Mouse (Mus musculus) hindbrain, postnatal 0 days (tissue): Measurements from ENCODE around the gene Mnd1. TPM values are rescaled to one million over a fixed set of nuclear protein-coding genes. Genes with fewer than 3 reads are reported as not detected.

Experiments
- ATAC-seq: fragments of 200-750 bp; cut with Nextera tagmentation; 2 replicates; pipeline ENCODE4 v1.8.0; 2017; ENCODE audit warnings: mild to moderate bottlenecking, moderate TSS enrichment, moderate library complexity
- DNase-seq: peaks from one replicate; pipeline ENCODE4 v3.0.0-alpha.2; 2015; ENCODE audit warnings: low spot score
- H3K27ac ChIP-seq: fragments of 300-500 bp; sonication (generic); 2 replicates; pipeline ENCODE4 v1.5.1; 2014; ENCODE audit warnings: mild to moderate bottlenecking
- H3K27me3 ChIP-seq: fragments of 300-500 bp; sonication (generic); 2 replicates; pipeline ENCODE4 v1.6.1; 2014; ENCODE audit warnings: low read length, mixed read lengths; ENCODE audit not compliant: insufficient read depth
- H3K36me3 ChIP-seq: fragments of 300-500 bp; sonication (generic); 2 replicates; pipeline ENCODE4 v1.6.1; 2014; ENCODE audit warnings: low read length, mixed read lengths; ENCODE audit not compliant: insufficient read depth
- H3K4me1 ChIP-seq: fragments of 300-500 bp; sonication (generic); 2 replicates; pipeline ENCODE4 v1.6.1; 2014; ENCODE audit warnings: antibody characterized with exemption, low read length, mixed read lengths; ENCODE audit not compliant: insufficient read depth
- H3K4me2 ChIP-seq: fragments of 300-500 bp; sonication (generic); 2 replicates; pipeline ENCODE4 v1.6.1; 2014; ENCODE audit warnings: low read depth, mild to moderate bottlenecking, low read length, moderate library complexity, mixed read lengths
- H3K4me3 ChIP-seq: fragments of 300-500 bp; sonication (generic); 2 replicates; pipeline ENCODE4 v1.5.1; 2014; ENCODE audit warnings: low read length
- H3K9ac ChIP-seq: fragments of 300-500 bp; sonication (generic); replicated peaks from 2 replicates; pipeline ENCODE4 v1.6.1; 2014; ENCODE audit warnings: mild to moderate bottlenecking, low read length, moderate library complexity, mixed read lengths
- H3K9me3 ChIP-seq: fragments of 300-500 bp; sonication (generic); 2 replicates; pipeline ENCODE4 v1.6.1; 2016; ENCODE audit warnings: low read length, mixed read lengths
- CTCF ChIP-seq: IDR thresholded peaks from 2 replicates; pipeline ENCODE4 v1.5.1; 2016; ENCODE audit warnings: antibody characterized with exemption, control low read depth, low read depth
- WGBS: fragments of 180-500 bp; shearing (Covaris S2); extraction: QIAGEN DNeasy Blood & Tissue Kit; methylation state at CpG from one replicate; pipeline ENCODE4 v1.1.7; 2014; 5-methylcytosine and 5-hydroxymethylcytosine counted together
- polyA plus RNA-seq: library from polyadenylated mRNA; unstranded; fragments of >200 nt; fragmentation: Nextera tagmentation; extraction: Ambion mirVana; gene quantifications from 2 replicates; pipeline ENCODE4 v1.2.1, GENCODE M21; 2015
- total RNA-seq: library from RNA; depleted of rRNA; stranded (reverse); fragments of >200 nt; gene quantifications from 2 replicates; pipeline ENCODE4 v1.2.3, GENCODE M21; 2014

The Mnd1 gene
- total and polyA plus RNA-seq, 2 experiments from 2014 or later: 0.73 to 3.7 TPM

- Histone ChIP-seq H3K9me3 (no peaks in the 10 kb centered on the region), H3K4me2 (no peak overlapping the region), H3K4me1 (no peaks in the 10 kb centered on the region), H3K36me3 (no peaks in the 10 kb centered on the region), H3K4me3 (no peak overlapping the region), H3K27ac (no peak overlapping the region), H3K27me3 (no peaks in the 10 kb centered on the region), H3K9ac (no peak overlapping the region)
- 82% methylated on average over 7 of the region's 7 CpGs for WGBS
- ATAC-seq: no peak
- no peak for TF ChIP-seq CTCF
- no peak for DNase-seq
Observed at GRCm38 (mm10) chr3:84118178-84118577, 37.4 kb downstream of the Mnd1 start.

DNA sequence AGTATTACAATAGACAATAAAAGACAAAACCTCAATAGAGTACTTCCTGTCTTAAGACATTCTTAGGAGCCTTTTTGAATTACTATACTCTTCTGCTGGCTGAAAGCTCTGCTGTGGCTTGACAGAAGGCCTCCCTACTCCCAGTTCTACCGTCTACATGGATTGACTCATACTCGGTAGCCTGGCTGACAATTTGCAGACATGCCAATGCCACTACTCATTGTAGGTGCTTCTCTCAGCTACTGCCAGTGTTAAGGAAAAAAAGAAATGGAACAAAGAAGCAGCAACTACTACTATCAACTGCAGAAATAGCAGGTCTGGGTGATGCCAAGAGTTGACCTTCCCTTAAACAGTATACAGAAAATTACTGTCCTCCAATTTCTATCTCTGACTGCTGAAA, 47.0 kb downstream of the Mnd1 start:
- H3K4me1 ChIP-seq: no peaks in the 10 kb centered on the region
- DNase-seq (no peak), ATAC-seq (no peak)
- H3K27me3 ChIP-seq: no peaks in the 10 kb centered on the region
- no peak overlapping the region for H3K9ac ChIP-seq
- no peaks in the 10 kb centered on the region for H3K36me3 ChIP-seq
- no peak overlapping the region for H3K4me2 ChIP-seq
- no peak overlapping the region for H3K27ac ChIP-seq
- WGBS: 77% methylated on average over 2 of the region's 2 CpGs
- no peak for TF ChIP-seq CTCF
- H3K9me3 ChIP-seq: 0 out of 2 replicates have a peak, but pooled peaks cover 3% of the 10 kb centered on the region
- H3K4me3 ChIP-seq: no peak overlapping the region

- H3K4me1 ChIP-seq: no peaks in the 10 kb centered on the region
- 0 out of 2 replicates have a peak, but pooled peaks cover 3% of the 10 kb centered on the region for H3K9me3 ChIP-seq
- WGBS: 70% methylated on average over 2 of the region's 2 CpGs
- TF ChIP-seq CTCF: no peak
- no peak overlapping the region for H3K4me2 ChIP-seq
- H3K36me3 ChIP-seq: no peaks in the 10 kb centered on the region
- H3K27ac ChIP-seq: no peak overlapping the region
- H3K9ac ChIP-seq: no peak overlapping the region
- no peak for ATAC-seq
- no peaks in the 10 kb centered on the region for H3K27me3 ChIP-seq
- no peak for DNase-seq
- H3K4me3 ChIP-seq: no peak overlapping the region
Observed at GRCm38 (mm10) chr3:84106106-84106505, 49.5 kb downstream of the Mnd1 start.

GRCm38 (mm10) chr3:84103536-84103935, 52.0 kb downstream of the Mnd1 start:
- DNase-seq (no peak), ATAC-seq (no peak)
- Histone ChIP-seq H3K27me3 (no peaks in the 10 kb centered on the region), H3K9ac (no peak overlapping the region), H3K4me3 (no peak overlapping the region), H3K27ac (no peak overlapping the region), H3K9me3 (no peaks in the 10 kb centered on the region), H3K36me3 (no peaks in the 10 kb centered on the region), H3K4me2 (no peak overlapping the region), H3K4me1 (no peaks in the 10 kb centered on the region)
- TF ChIP-seq CTCF: no peak
- 83% methylated on average over 2 of the region's 2 CpGs for WGBS

DNA sequence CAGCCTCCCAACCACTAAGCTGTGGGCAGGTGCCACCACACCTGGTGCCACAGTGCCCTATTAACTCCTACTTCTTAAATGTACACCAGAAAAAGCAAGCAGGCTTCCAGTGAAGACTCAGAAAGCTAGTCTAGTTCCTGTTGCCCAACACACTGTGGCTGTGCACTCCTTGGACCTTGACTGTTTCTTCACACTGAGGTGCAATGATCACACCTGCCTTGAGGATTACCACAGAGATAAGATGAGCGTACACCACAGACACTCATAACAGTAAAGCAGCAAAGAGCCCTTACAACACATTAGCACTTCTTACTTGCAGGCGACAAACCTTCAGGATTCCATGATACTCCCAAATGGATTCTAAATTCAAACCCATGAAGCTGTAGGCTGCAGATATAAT, 62.7 kb downstream of the Mnd1 start:
- no peak for TF ChIP-seq CTCF
- Histone ChIP-seq H3K9me3 (no peaks in the 10 kb centered on the region), H3K4me1 (no peaks in the 10 kb centered on the region), H3K36me3 (no peaks in the 10 kb centered on the region), H3K27me3 (no peaks in the 10 kb centered on the region), H3K9ac (no peak overlapping the region), H3K4me3 (no peak overlapping the region), H3K4me2 (no peak overlapping the region), H3K27ac (no peak overlapping the region)
- 97% methylated on average over 2 of the region's 2 CpGs for WGBS
- ATAC-seq (no peak), DNase-seq (no peak)

GRCm38 (mm10) chr3:84090982-84091381, 64.6 kb downstream of the Mnd1 start:
- H3K9me3 ChIP-seq: no peaks in the 10 kb centered on the region
- no peak overlapping the region for H3K27ac ChIP-seq
- no peaks in the 10 kb centered on the region for H3K36me3 ChIP-seq
- no peak for ATAC-seq
- WGBS: 24% methylated on average over 2 of the region's 2 CpGs
- no peak overlapping the region for H3K4me3 ChIP-seq
- no peaks in the 10 kb centered on the region for H3K4me1 ChIP-seq
- no peaks in the 10 kb centered on the region for H3K27me3 ChIP-seq
- no peak for DNase-seq
- peak; percentile 31 for TF ChIP-seq CTCF
- H3K4me2 ChIP-seq: no peak overlapping the region
- H3K9ac ChIP-seq: no peak overlapping the region

GRCm38 (mm10) chr3:84086921-84087320, 68.7 kb downstream of the Mnd1 start:
- DNase-seq (no peak), ATAC-seq (no peak)
- H3K36me3 ChIP-seq: no peaks in the 10 kb centered on the region
- no peak overlapping the region for H3K4me3 ChIP-seq
- WGBS: 74% methylated on average over 2 of the region's 2 CpGs
- H3K27me3 ChIP-seq: no peaks in the 10 kb centered on the region
- no peak overlapping the region for H3K9ac ChIP-seq
- no peak overlapping the region for H3K4me2 ChIP-seq
- peaks cover 3% of the 10 kb centered on the region; the same call in 1 of the 2 replicates for H3K9me3 ChIP-seq
- no peak for TF ChIP-seq CTCF
- H3K27ac ChIP-seq: no peak overlapping the region
- no peaks in the 10 kb centered on the region for H3K4me1 ChIP-seq
